22 mouse cellular contexts compared by ENCODE assay signal in the genomic region with DNA sequence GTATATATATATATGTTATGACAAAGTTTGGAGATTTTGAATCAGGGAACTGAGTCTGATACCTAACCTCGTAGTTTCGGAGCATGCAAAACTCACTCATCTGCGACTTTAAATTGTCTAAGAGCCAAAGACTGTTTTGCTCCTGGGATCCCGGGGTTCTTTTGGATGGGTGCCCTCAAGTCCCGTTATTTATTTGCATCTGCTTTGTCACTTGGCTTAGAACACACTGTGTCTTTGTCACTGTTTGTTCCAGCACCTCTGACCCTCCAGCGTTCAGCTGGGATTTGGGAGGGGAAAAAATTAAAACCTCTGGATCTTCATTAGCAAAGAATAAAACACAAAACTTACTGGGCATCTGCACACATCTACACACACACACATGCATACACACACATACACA. TPM values are rescaled to one million over a fixed set of nuclear protein-coding genes. Genes with fewer than 3 reads are reported as not detected.
DNase-seq lines count a peak whose midpoint lies in the region; ATAC-seq and TF ChIP-seq lines count a peak whose summit lies in the region.
"Had no signal": no experiment of that assay in that cellular context is flagged by ENCODE, and none has a peak within 500 bp of the region (broad histone marks: within the 10 kb centered on the region; RNA-seq: fewer than 3 reads in every experiment).

No protein-coding gene starts in this region.

- H3K27me3 ChIP-seq in kidney, adult 2 months (replicated peaks; ENCODE audit: control insufficient read depth, insufficient read depth, low read length) = no peaks in the 10 kb centered on the region
- H3K27me3 ChIP-seq in kidney, embryonic 14.5 days (ENCODE audit: control insufficient read depth, insufficient read depth, low read length) = no peaks in the 10 kb centered on the region
- H3K27me3 ChIP-seq: embryonic facial prominence, embryonic 15.5 days; heart, embryonic 13.5 days; hindbrain, embryonic 12.5 days; midbrain, embryonic 13.5 days had no signal

- H3K9ac ChIP-seq in kidney, embryonic 14.5 days (ENCODE audit: low read depth, low read length) = no peak overlapping the region
- H3K9ac ChIP-seq: embryonic facial prominence, embryonic 15.5 days; heart, embryonic 13.5 days; hindbrain, embryonic 12.5 days; midbrain, embryonic 13.5 days had no signal

- no peak overlapping the region for H3K27ac ChIP-seq in kidney, adult 2 months (ENCODE audit: insufficient read depth, low read depth, low read length)
- no peak overlapping the region for H3K27ac ChIP-seq in kidney, embryonic 14.5 days (ENCODE audit: low read depth, low read length)
- H3K27ac ChIP-seq: embryonic facial prominence, embryonic 15.5 days; heart, embryonic 13.5 days; hindbrain, embryonic 12.5 days; midbrain, embryonic 13.5 days; stomach, postnatal 0 days had no signal

- H3K36me3 ChIP-seq in kidney, adult 2 months (ENCODE audit: control insufficient read depth, insufficient read depth, low read length) = no peaks in the 10 kb centered on the region
- no peaks in the 10 kb centered on the region for H3K36me3 ChIP-seq in kidney, embryonic 14.5 days (ENCODE audit: control insufficient read depth, insufficient read depth, low read length)
- H3K36me3 ChIP-seq: embryonic facial prominence, embryonic 15.5 days; heart, embryonic 13.5 days; hindbrain, embryonic 12.5 days; midbrain, embryonic 13.5 days had no signal

- peak; percentile 45 for DNase-seq in gastrocnemius, adult 18-20 months (ENCODE audit: low spot score)
- DNase-seq in gastrocnemius, adult 8-10 months (ENCODE audit: low spot score in 2 of 2) = no peak
- peak; percentile 70 for DNase-seq in kidney, adult 2 months
- peak; percentile 37 for DNase-seq in lung, postnatal 14 days
- no peak for DNase-seq in lung, postnatal 4 days
- DNase-seq in frontal cortex, postnatal 14 days (ENCODE audit: low spot score in 2 of 2) = no peak
- no peak for DNase-seq in spleen, postnatal 14 days (ENCODE audit: low spot score in 2 of 2)
- DNase-seq: adrenal gland, adult 2 months; B cell, adult 2 months; cerebellum, adult 8-10 months; layer of hippocampus, adult 9-11 months; liver; thymus, postnatal 4 days had no signal

- no peaks in the 10 kb centered on the region for H3K4me1 ChIP-seq in kidney, adult 2 months (ENCODE audit: control insufficient read depth, insufficient read depth, low read length)
- no peaks in the 10 kb centered on the region for H3K4me1 ChIP-seq in kidney, embryonic 14.5 days (ENCODE audit: control insufficient read depth, insufficient read depth, low read length)
- H3K4me1 ChIP-seq: embryonic facial prominence, embryonic 15.5 days; hindbrain, embryonic 12.5 days; midbrain, embryonic 13.5 days had no signal

- no peaks in the 10 kb centered on the region for H3K9me3 ChIP-seq in kidney, embryonic 14.5 days (ENCODE audit: control insufficient read depth, low read length)
- H3K9me3 ChIP-seq: embryonic facial prominence, embryonic 15.5 days; heart, embryonic 13.5 days; hindbrain, embryonic 12.5 days; midbrain, embryonic 13.5 days had no signal

- H3K4me3 ChIP-seq in kidney, adult 2 months (ENCODE audit: insufficient read depth, low read depth, low read length) = no peak overlapping the region
- no peak overlapping the region for H3K4me3 ChIP-seq in kidney, embryonic 14.5 days (ENCODE audit: low read length)
- H3K4me3 ChIP-seq: embryonic facial prominence, embryonic 15.5 days; heart, embryonic 13.5 days; hindbrain, embryonic 12.5 days; midbrain, embryonic 13.5 days had no signal

- H3K4me2 ChIP-seq in kidney, embryonic 14.5 days (replicated peaks; ENCODE audit: low read depth, low read length) = no peak overlapping the region
- H3K4me2 ChIP-seq: embryonic facial prominence, embryonic 15.5 days; heart, embryonic 13.5 days; hindbrain, embryonic 12.5 days; midbrain, embryonic 13.5 days had no signal

- TF ChIP-seq POLR2A in kidney, adult 2 months (IDR thresholded peaks at IDR 0.05; ENCODE audit: low read depth, low read length) = no peak

- ATAC-seq in kidney, embryonic 14.5 days (ENCODE audit: low FRiP score, low TSS enrichment) = no peak
- ATAC-seq: intestine, embryonic 16.5 days; midbrain, embryonic 13.5 days had no signal

- no peak for TF ChIP-seq CTCF in kidney, adult 2 months (conservative IDR thresholded peaks at IDR 0.05; ENCODE audit: insufficient read depth, insufficient read length, low read depth, low read length)

- 19% methylated on average over 6 of the region's 6 CpGs for WGBS in kidney, adult 2 months
- 73% methylated on average over 6 of the region's 6 CpGs for WGBS in kidney, embryonic 14.5 days

RNA-seq across cellular contexts. Expression of a gene that starts 42.5 kb away (rescaled TPM):
- under 1 TPM; 0.02 TPM for total RNA-seq in gastrocnemius, adult 18-20 months (2021)
- under 1 TPM in 1 of 4 experiments, not detected in 3; 0.10 TPM for total RNA-seq in gastrocnemius, adult 8-10 months (2022)
- polyA plus RNA-seq in kidney, adult 2 months (2012; rRNA removed) = 0.01 and 0.02 TPM in 2 replicates
- polyA plus RNA-seq in kidney, embryonic 14.5 days (2014; fragmentation: Nextera tagmentation; extraction: Ambion mirVana) = 0.06 and 0.07 TPM in 2 replicates
- polyA plus RNA-seq: adrenal gland, adult 2 months; forebrain, embryonic 11.5 days; spleen, adult 2 months had no signal

Comparison
In these comparisons a context has a peak if more than half of its experiments do, and no peak if none do; other contexts are left out.
1. DNase-seq: peak in gastrocnemius, adult 18-20 months (single experiment), kidney, adult 2 months (single experiment) and lung, postnatal 14 days (single experiment); none in gastrocnemius, adult 8-10 months (0 of 2), lung, postnatal 4 days (0 of 2), frontal cortex, postnatal 14 days (0 of 2) and spleen, postnatal 14 days (0 of 2).